Mouse (Mus musculus) embryo, embryonic 10 days (tissue): Measurements from ENCODE around the gene AC129217.1.
"Not testable (repeated sequence)": the region's sequence is repeated elsewhere in the genome, so short reads cannot be mapped to it uniquely, and the experiment has no call there.

ENCODE experiments used
- DNase-seq: peaks from one replicate; pipeline ENCODE4 v3.0.0-alpha.2; 2015; ENCODE audit warnings: low spot score

Gene AC129217.1

DNA sequence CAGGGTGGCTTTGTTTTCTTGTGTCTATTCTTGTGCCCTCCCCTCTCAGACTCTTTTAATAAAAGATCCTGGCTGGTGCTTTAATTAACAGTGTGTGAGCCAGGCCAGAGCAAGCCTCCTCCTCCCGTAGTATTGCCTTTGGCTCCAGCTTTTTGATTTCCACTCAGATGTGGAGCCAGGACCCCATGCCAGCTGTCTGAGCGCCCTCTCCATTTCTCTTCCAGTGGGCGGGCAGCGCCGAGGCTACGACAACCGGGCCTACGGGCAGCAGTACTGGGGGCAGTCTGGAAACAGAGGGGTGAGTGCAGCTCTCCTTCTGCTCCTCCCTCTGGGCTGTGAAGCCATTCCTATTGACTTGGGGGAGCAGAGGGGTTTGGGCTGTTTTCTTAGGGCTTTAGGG, 1.1 kb downstream of the AC129217.1 start:
- no peak for DNase-seq

- no peak for DNase-seq
Measured at GRCm38 (mm10) chr19:8831262-8831661, 1.7 kb downstream of the AC129217.1 start.

- DNase-seq, result no peak
Measured at GRCm38 (mm10) chr19:8832971-8833370, 3.4 kb downstream of the AC129217.1 start.

GRCm38 (mm10) chr19:8836327-8836726, 6.8 kb downstream of the AC129217.1 start:
- DNase-seq, result not testable (repeated sequence)

DNA sequence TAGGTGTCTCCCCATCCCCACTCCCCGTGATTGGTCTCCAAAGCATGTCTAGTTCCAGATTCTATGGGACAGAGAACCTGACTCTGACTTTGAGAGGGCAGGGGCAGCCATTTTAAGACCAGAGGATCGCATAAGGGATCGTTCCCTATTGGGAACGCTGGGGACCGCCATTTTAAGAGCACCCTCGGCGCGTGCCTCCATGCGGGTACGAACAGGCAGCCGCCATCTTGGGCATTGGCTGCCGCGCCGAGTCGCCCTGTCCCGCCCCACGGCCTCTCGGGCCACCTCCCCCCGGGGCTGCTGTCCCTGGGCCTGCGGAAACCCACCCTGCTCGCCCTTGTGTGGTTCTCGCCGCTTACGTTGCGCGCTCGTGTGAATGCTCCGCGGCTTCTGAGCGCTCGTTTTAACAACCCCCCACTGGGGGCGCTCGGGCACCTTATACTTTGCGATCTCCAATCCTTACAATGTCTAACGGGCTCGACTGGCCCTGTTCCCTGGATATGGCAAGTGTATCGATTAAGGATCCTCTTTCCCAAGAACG, 7.7 kb downstream of the AC129217.1 start, which contains the start of gene Bscl2:
Gene Bscl2, plus strand, starts transcription at position 217 of the 541 bp plus-strand sequence.
- DNase-seq, result peak; percentile 92

GRCm38 (mm10) chr19:8838041-8838730, 8.6 kb downstream of the AC129217.1 start:
- DNase-seq, result no peak

DNA sequence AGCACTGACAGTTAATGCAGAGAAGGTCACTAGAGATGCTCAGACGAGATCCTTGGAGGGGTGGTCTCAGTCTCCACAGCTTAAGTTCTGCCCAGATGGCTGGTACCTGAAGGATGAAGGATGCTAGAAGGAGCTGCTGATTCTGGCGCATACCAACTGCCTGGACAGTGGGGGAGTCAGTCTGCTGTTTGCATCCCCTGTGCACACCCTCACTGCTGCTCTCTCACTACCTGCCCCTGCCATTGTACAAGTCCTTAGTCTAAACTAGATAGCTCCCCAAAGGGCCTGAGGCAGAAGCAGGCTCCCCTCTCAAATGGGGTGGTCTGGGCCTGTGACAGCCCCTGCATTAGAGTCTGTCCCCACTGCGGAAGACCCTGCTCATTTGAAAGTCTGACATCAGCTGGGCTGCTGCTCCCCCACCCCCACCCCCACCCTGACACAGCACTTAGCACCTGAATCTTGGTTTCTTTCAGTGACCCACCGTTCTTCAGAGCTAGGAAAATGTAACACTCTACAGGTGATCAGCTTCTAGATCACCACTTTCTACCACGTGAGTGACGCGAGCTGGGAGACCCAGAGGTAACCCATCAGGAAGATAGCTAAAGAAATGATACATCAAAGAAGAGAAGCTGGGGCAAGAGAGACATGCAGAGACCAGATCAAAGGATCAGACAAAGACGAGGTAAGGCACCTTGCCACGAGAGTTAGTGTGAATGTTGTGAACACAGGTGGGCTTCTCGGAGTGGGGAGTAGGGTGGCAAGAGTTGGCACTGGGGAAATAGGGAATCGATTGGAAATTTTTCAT, 9.7 kb downstream of the AC129217.1 start, which contains the start of gene Gng3:
Gene Gng3, minus strand, starts transcription at position 92 of the 805 bp plus-strand sequence.
- peak; percentile 63 for DNase-seq

- peak; percentile 80 for DNase-seq
Measured at GRCm38 (mm10) chr19:8839908-8840791, 10.6 kb downstream of the AC129217.1 start.

DNA sequence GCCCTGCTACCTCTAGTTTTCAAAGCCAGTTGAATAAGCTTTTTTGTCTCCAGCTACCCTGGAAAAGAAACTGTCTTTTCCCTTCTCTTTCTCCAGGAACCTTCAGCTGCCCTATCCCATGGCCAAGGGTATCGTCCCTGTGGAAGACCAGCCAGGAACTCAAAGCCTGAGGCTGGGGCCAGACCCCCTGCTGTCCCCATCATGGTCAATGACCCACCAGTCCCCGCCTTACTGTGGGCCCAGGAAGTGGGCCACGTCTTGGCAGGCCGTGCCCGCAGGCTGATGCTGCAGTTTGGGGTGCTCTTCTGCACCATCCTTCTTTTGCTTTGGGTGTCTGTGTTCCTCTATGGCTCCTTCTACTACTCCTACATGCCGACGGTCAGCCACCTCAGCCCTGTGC, 11.4 kb downstream of the AC129217.1 start:
- no peak for DNase-seq

DNA sequence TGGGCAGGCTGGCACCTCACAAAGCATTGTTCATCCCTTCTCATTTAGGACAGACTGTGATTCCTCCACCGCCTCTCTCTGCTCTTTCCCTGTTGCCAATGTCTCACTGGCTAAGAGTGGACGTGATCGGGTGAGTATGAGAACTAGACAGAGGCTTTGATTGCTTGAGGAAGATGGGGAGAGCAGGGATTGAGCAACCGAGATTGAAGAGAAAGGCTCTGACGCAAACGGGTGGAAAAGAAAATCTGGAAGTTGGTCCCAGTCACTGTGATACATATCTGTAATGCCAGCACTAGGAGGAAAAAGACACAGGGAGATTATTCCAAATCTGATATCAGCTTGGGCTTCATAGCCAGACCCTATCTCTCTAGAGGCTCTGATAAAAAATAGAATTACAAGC, 13.4 kb downstream of the AC129217.1 start:
- no peak for DNase-seq

DNA sequence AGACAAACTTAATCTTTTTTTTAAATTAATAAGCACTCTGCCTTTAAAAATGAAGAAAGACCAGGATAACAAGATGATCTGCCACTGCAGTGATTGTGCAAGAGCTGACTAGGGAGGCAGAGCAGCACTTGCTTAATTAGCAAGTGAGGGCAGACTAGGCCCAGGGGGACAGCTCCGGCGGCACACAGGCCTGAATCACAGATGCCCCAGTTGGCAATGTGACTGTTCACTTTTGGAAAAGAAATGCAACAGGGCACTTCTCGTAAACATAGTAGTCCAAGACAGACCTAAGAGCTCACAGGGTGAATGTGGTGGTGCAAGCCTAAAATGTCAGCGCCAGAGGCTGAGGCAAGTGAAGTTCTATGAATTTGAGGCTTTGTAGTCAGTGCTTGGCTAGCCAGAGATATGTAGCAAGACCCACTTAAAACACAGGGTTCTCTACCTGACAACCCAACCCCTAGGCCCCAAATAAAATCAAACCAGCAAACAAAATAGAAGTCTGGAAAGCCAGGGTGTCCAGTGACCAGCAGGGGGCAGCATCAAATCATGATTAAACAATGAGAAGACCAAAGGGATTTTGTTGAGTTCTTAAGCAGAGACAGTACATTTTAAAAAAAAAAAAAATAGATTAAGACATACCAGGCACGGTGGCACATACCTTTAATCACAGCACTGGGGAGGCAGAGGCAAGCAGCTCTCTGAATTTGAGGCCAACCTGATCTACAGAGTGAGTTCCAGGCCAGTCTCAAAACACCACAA, 15.0 kb downstream of the AC129217.1 start:
- DNase-seq, result peak; percentile 87

- no peak for DNase-seq
Measured at GRCm38 (mm10) chr19:8848356-8848755, 18.8 kb downstream of the AC129217.1 start.

GRCm38 (mm10) chr19:8850402-8850901, 20.9 kb downstream of the AC129217.1 start, which contains the start of gene Lrrn4cl:
TSS of gene Lrrn4cl (plus strand) at chr19:8850768.
- peak; percentile 68 for DNase-seq

DNA sequence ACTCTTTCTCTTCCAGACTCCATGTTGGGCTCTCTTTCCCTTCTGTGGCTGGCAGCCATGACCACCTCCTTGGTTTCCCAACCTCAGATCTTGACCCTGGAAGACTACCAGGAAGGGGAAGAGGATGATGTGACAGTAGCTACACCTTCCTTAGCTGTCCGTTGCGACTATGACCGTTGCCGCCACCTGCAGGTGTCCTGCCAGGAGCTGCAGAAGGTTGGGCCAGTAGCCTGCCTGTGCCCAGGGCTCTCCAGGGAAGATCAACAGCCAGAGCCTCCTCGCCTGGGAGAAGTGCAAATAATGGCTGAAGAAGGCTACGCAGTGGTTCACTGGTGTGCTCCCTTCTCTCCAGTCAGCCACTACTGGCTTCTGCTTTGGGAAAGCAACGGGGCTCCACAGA, 22.1 kb downstream of the AC129217.1 start:
- DNase-seq, result no peak

GRCm38 (mm10) chr19:8852236-8852928, 22.8 kb downstream of the AC129217.1 start:
- no peak for DNase-seq

DNA sequence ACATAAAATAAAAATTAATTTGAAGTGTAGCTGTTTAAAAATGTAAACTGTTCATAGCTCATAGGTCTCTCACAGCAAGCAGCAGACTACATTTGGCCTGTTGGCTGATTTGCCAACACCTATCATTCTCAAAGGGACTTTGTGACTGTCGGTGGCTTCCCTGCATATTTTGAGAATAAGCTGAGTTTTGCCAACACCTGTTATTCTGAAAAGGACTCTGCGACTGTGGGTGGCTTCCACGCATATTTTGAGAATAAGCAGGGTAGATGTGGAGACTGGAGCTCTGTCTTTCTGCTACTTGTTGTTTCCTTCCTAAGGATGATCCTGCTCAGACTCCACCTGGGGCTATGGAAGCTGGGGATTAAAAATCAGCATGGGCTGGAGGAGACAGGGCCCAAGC, 23.5 kb downstream of the AC129217.1 start:
- no peak for DNase-seq

GRCm38 (mm10) chr19:8857689-8858088, 28.1 kb downstream of the AC129217.1 start:
- DNase-seq, result peak; percentile 65

DNA sequence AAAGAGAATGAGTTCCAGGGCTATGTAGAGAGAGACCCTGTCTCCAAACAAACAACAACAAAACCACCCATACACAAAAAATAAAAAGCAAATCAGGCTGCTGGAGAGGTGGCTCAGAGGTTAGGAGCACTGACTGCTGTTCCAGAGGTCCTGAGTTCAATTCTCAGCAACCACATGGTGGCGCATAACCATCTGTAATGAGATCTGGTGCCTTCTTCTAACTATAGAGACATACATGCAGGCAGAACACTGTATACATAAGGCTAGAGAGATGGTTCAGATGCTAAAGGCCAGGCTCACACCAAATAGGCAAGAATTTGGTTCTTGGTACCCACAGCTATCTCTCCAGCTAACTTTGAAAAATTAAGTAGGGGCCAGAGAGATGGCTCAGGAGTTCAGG, 29.4 kb downstream of the AC129217.1 start:
- DNase-seq, result peak; percentile 41

- DNase-seq, result no peak
Measured at GRCm38 (mm10) chr19:8864265-8864664, 34.7 kb downstream of the AC129217.1 start.

- DNase-seq, result not testable (repeated sequence)
Measured at GRCm38 (mm10) chr19:8870381-8870780, 40.8 kb downstream of the AC129217.1 start.
